Mouse (Mus musculus): ENCODE data around the gene Zfp729b.

The Zfp729b gene

GRCm38 (mm10) chr13:67609066-67609876, at the start of gene Zfp729b:
TSS of gene Zfp729b (minus strand) at chr13:67609707.
- DNase-seq: peak; percentile 84

DNA sequence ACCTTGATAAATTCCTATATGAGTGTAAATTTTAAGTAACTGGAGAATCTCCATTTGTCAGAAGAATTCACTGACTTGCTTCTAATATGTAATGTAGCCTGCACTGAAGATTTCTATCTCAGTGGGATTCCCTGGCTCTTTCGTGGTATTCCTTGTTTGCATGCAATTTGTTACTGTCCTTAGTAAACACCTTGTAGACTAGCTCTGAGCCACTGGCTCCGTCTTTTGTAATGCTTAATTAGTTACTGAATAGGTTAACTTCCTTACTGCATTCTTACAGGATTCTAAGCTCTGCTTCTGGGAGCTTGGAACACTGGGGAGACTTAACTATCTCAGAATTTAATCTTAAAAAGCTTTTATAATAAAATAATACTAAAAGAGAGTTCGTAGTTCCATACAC, 43.0 kb upstream of the Zfp729b start:
- DNase-seq: no peak

GRCm38 (mm10) chr13:67637294-67638007, 27.9 kb upstream of the Zfp729b start, which contains the start of the genes Gm49345 and Zfp729a:
TSS of gene Gm49345 (minus strand) at chr13:67637769.
TSS of gene Zfp729a (minus strand) at chr13:67637791.
- DNase-seq: peak; percentile 81

DNA sequence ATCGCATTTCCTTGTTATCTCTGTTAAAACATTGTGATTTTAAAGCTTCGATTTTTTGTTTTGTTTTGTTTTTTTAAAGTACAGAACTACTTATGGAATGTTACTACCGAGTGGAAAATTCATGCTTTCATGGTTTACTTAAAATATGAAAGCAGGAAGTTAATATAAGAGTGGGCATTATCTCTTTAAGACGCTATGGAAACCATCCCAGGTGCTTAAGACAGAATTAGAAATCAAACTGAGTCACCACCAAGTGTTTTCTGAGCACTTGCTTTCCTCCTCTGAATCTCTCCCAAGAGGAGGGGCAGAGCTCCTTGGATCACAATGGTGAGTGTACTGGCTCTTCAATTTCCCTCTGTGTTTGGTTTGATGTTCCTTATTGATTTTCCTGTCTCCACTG, 601 bp upstream of the Zfp729b start:
- no peak for DNase-seq

DNA sequence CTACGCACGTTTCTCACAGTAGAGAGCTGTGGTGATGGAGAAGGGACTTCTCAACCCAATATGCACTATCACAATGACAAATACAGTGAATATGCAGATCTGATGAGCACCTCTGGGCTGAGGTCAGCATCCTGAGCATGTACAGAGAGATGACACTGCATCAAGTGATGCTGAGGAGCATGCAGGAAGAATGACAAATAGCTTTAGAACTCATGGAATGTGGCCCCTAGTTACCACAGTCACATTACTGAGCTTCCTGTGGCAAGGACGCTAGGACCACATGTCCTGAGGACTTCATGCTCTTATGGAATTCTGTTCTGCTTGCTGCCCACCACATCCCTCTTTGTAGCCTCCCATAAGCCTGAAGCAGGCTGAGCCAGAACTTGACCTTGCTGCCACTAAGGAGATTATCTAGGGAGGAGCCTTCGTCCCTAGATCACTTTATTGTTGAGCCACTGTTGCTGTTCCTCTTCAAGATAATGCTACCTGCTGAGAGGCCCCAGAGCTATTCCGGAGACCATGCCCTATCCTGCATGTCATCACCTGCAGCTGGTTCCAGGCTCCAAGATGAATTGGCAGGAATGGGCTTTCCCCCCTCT, 36.8 kb downstream of the Zfp729b start:
- no peak for DNase-seq

GRCm38 (mm10) chr13:67553730-67554129, 55.8 kb downstream of the Zfp729b start, which contains the start of gene Zfp748:
TSS of gene Zfp748 (minus strand) at chr13:67553830.
- no peak for DNase-seq

DNA sequence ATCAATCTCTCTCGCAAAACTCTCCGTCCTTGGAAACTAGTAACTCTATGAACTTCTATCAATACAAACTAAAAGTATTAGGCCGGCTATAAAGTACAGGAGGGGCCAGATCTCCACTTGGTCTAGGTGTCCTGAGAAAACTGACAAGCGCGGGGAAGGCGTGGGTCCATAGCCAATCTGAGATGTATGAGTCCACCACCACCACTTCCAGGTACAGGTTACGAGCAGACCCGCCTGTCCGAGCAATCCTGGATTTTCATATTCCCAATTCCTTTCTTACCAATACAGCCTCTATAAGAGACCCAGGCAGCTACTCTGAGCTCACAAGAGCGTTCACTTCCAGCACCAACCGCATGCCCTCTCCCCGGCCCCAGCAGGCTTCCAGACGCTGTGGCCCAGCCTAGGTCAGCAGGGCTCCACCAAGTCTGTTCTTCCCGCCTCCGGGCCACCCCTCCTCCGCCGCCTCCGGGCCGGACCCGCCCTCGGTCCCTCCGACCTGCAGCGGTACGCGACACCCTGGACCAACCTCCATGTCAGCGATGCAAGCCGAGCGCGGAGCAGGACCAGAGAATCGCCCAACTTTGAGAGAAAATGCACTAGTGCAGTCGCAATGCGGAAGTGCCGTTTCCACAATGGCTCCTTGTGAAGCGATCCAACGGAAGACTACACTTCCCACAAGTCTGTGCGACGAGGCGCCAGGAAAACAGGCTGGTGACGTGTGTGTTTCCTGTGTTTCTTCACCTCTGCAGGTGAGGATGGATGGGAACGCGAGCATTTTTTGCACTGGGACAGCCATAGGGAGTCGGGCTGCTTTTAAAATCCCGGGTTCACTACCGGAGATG, 56.8 kb downstream of the Zfp729b start:
- DNase-seq: peak; percentile 89

DNA sequence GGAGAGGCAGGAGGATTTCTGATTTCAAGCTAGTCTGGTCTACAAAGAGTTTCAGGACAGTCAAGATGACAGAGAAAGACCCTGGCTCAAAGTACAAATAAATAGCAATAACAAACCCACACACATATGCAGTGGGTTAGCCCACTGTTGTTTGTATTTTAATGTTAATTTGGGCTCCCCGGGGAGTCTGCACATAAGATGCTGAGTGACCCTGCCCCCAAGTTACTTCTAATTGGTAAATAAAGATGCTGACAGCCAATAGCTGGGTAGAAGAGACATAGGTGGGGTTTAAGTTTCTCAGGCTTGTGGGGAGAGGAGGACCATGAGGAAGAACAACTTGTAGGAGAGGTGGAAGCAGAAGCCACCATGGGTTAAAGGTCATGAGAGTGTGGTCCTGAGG, 63.6 kb downstream of the Zfp729b start:
- DNase-seq: no peak
